Mouse (Mus musculus): ENCODE results near the gene Cldn7.
"Not testable (repeated sequence)": the region's sequence is repeated elsewhere in the genome, so short reads cannot be mapped to it uniquely, and the experiment has no call there.

Gene Cldn7

GRCm38 (mm10) chr11:70015677-70016076, 51.1 kb downstream of the Cldn7 start:
- DNase-seq (ENCODE audit: low spot score in 2 of 2), result no peak

GRCm38 (mm10) chr11:70016177-70016576, 51.6 kb downstream of the Cldn7 start:
- not testable (repeated sequence) for DNase-seq (ENCODE audit: low spot score in 2 of 2)

GRCm38 (mm10) chr11:70016669-70017068, 52.1 kb downstream of the Cldn7 start, which contains the start of gene Dlg4:
Gene Dlg4, plus strand, starts transcription at chr11:70016942.
- no peak for DNase-seq (ENCODE audit: low spot score in 2 of 2)

GRCm38 (mm10) chr11:70017199-70017767, 52.7 kb downstream of the Cldn7 start:
- DNase-seq (ENCODE audit: low spot score in 2 of 2), result no peak
